Mouse (Mus musculus) lung, postnatal 14 days (tissue): Measurements from ENCODE around the gene Olfr1134.
"Not testable (repeated sequence)": the region's sequence is repeated elsewhere in the genome, so short reads cannot be mapped to it uniquely, and the experiment has no call there.

Experiments used
- DNase-seq: peaks from one replicate; pipeline ENCODE4 v3.0.0; 2021

Olfr1134 gene

GRCm38 (mm10) chr2:87658360-87658759 lies at the start of gene Olfr1134:
Gene Olfr1134 (minus strand): TSS chr2:87658460.
- no peak for DNase-seq

DNA sequence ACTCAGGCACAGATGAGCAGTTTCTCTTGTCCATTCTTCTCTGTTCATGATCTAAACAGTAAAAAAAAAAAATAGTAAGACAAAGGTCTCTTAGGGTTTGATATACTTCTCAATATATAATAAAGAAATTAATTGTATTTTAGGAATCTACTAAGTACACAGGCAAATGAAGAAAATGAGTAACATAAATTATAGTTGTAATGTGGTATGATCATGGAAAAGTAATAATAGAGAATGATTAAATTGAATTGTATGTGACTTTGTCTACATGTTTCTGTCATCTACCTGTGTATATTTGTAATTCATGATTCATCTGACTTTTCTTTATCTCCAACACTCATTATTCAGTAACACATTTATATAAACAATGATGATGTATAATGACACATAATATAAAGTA lies 35.6 kb upstream of the Olfr1134 start, which contains the start of gene Olfr1136:
Gene Olfr1136, minus strand, starts transcription at position 101 of the 400 bp plus-strand sequence.
- DNase-seq, result no peak

GRCm38 (mm10) chr2:87673564-87673963 lies 15.3 kb upstream of the Olfr1134 start, which contains the start of gene Olfr1135:
Gene Olfr1135 (minus strand): TSS chr2:87673664.
- DNase-seq, result no peak

GRCm38 (mm10) chr2:87647274-87647673 lies 11.0 kb downstream of the Olfr1134 start, which contains the start of gene Olfr1133:
Gene Olfr1133 (minus strand): TSS chr2:87647374.
- DNase-seq, result no peak

DNA sequence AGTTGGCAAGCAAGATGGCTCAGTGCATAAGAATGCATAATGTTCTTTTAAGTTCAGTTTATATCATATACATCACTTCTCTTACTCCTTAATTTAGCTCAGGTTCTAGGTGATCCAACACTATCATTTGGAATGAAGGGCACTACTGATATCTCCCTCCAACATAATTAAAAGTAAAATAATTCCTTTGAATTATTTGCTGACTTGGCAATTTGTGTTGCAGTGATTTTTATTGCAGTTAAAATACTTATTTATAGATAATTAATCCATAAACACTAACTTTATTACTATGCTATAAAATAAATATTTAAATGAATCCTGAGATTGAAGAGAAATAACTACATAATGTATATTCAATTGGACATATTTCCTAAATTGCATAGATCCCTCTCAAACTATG lies 15.8 kb downstream of the Olfr1134 start:
- no peak for DNase-seq

DNA sequence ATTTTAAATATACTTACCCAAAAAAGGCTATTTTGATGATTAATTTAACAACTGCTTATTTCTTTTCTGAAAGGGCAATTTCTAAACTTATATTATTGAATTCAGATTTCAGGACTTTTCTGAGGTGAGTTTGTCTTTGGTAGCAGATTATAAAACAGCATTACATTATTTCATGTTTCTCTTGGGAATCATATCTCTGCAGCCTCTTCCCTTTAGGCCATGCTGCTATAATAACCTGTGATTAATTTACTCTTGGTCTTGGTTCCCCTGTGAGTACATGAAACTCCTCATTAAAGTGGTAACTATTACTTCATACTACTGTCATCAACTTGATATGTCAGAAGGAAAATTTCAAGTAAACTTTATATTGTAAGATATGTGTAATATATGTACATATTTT lies 20.8 kb downstream of the Olfr1134 start, which contains the start of gene Olfr1132:
Gene Olfr1132, minus strand, starts transcription at position 101 of the 400 bp plus-strand sequence.
- no peak for DNase-seq

GRCm38 (mm10) chr2:87626804-87627203 lies 31.5 kb downstream of the Olfr1134 start, which contains the start of gene Olfr1131:
Gene Olfr1131 (plus strand): TSS chr2:87627104.
- no peak for DNase-seq

DNA sequence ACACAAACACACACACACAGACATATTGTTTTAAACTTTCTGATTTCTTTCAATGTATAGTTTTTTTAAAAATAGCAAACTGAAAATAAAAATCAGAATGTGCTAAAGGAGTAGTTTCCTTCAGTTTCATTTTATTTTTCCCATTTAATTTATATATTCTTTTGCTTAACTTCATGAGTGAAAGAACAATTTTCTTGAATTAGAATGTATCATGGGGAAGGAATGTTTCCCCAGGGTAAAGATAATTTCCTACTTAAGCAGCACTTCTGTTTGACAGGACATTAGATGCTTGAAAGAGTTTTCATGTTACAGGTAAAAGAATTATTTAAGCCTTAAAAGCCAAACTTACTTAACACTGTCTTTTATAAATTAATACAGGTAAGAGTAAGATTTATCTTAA lies 52.3 kb downstream of the Olfr1134 start, which contains the start of gene Olfr1130:
Gene Olfr1130, plus strand, starts transcription at position 301 of the 400 bp plus-strand sequence.
- DNase-seq, result not testable (repeated sequence)
